ENCODE assay signal across 8 mouse cellular contexts in the genomic region with DNA sequence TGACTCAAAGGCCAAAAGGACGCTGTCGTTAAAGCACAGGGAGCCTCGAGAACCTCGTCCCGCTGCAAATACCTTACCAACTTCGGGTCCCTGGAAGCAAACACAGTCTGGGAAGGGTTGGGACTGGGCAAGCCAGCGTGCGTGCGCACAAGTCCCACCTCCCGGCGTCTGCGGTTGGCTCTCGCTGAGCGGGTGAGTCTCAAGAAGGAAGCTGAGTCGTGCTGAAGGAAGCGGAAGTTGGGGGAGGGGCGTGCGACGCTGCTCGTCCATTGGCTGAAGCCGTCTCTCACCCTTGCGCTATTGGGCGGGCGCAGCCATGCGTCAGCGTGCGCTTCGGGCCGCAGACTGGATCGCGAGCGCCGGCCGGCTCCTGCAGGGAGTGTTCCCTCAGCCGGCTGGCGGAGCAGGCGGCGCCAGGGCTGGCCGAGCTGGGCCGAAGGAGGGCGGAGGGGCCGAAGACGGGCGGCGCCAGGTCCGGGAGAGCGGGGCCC. TPM values are rescaled to one million over a fixed set of nuclear protein-coding genes. Genes with fewer than 3 reads are reported as not detected.
A peak's percentile ranks its signal among the peaks of the same experiment; 100 is the strongest.
DNase-seq lines count a peak whose midpoint lies in the region; ATAC-seq lines count a peak whose summit lies in the region.

Gene Herc2, plus strand, starts transcription at position 366 of the 491 bp plus-strand sequence.

- peak; percentile 100 for ATAC-seq in hindbrain, embryonic 15.5 days (ENCODE audit: low FRiP score, low read depth)

- H3K9me3 ChIP-seq in hindbrain, embryonic 15.5 days: no peaks in the 10 kb centered on the region

- peak within 1 kb of the TSS; percentile 90 for H3K27ac ChIP-seq in hindbrain, embryonic 15.5 days (replicated peaks)

- peak within 1 kb of the TSS; percentile 78 for H3K9ac ChIP-seq in hindbrain, embryonic 15.5 days

- peak within 1 kb of the TSS; percentile 75 for H3K4me2 ChIP-seq in hindbrain, embryonic 15.5 days

- peaks cover 25% of the 10 kb centered on the region for H3K4me1 ChIP-seq in hindbrain, embryonic 15.5 days (replicated peaks)

- no peaks in the 10 kb centered on the region for H3K27me3 ChIP-seq in hindbrain, embryonic 15.5 days

- H3K4me3 ChIP-seq in hindbrain, embryonic 15.5 days: peak within 1 kb of the TSS; percentile 85

- no peaks in the 10 kb centered on the region for H3K36me3 ChIP-seq in hindbrain, embryonic 15.5 days

- DNase-seq in T-cell, adult 2 months (ENCODE audit: low spot score): peak; percentile 97
- peak; percentile 99 to 100 for DNase-seq in cerebellum, postnatal 36 days
- DNase-seq in frontal cortex, postnatal 36 days (ENCODE audit: low spot score in 2 of 2): peak; percentile 100
- peak; percentile 98 for DNase-seq in left cerebral cortex, adult 11 months (ENCODE audit: low spot score)
- DNase-seq in lung, postnatal 4 days: peak; percentile 99 to 100
- DNase-seq in retina, postnatal 7 days (ENCODE audit: low read depth, low spot score): peak; percentile 99
- peak; percentile 98 for DNase-seq in urinary bladder, adult 2 months (ENCODE audit: low spot score)

- 0% methylated on average over 40 of the region's 47 CpGs for WGBS in hindbrain, embryonic 15.5 days

RNA-seq across cellular contexts. Expression of gene Herc2, which starts in this region (rescaled TPM):
- polyA plus RNA-seq in hindbrain, embryonic 15.5 days (2015; fragmentation: Nextera tagmentation; extraction: Ambion mirVana): 50.4 and 50.7 TPM in 2 replicates
- polyA plus RNA-seq in urinary bladder, adult 2 months (2012; rRNA removed): 26.0 and 31.4 TPM in 2 replicates

Comparison
In these comparisons a context has a peak if more than half of its experiments do, and no peak if none do; other contexts are left out.
1. Peak in every context shown above with its lines: DNase-seq, ATAC-seq, H3K4me3 ChIP-seq and H3K27ac ChIP-seq.